Mouse (Mus musculus) intestine, embryonic 15.5 days (tissue): ENCODE results near the gene Hspbap1. TPM values are rescaled to one million over a fixed set of nuclear protein-coding genes. Genes with fewer than 3 reads are reported as not detected.
A peak's percentile ranks its signal among the peaks of the same experiment; 100 is the strongest.

Experiments
- ATAC-seq: fragments of 200-750 bp; cut with Nextera tagmentation; 2 replicates; pipeline ENCODE4 v1.8.0; 2017; ENCODE audit warnings: moderate TSS enrichment, moderate library complexity
- H3K27ac ChIP-seq: fragments of 300-500 bp; sonication (generic); 2 replicates; pipeline ENCODE4 v1.5.1; 2015; ENCODE audit warnings: mild to moderate bottlenecking, inconsistent platforms
- H3K27me3 ChIP-seq: fragments of 300-500 bp; sonication (generic); replicated peaks from 2 replicates; pipeline ENCODE4 v1.6.1; 2015; ENCODE audit warnings: inconsistent platforms
- H3K36me3 ChIP-seq: fragments of 300-500 bp; sonication (generic); 2 replicates; pipeline ENCODE4 v1.6.1; 2015; ENCODE audit warnings: inconsistent platforms
- H3K4me1 ChIP-seq: fragments of 300-500 bp; sonication (generic); replicated peaks from 2 replicates; pipeline ENCODE4 v1.6.1; 2015; ENCODE audit warnings: inconsistent platforms
- H3K4me2 ChIP-seq: fragments of 300-500 bp; sonication (generic); replicated peaks from 2 replicates; pipeline ENCODE4 v1.6.1; 2015; ENCODE audit warnings: mild to moderate bottlenecking, inconsistent platforms
- H3K4me3 ChIP-seq: fragments of 300-500 bp; sonication (generic); replicated peaks from 2 replicates; pipeline ENCODE4 v1.5.1; 2015; ENCODE audit warnings: inconsistent platforms
- H3K9ac ChIP-seq: fragments of 300-500 bp; sonication (generic); 2 replicates; pipeline ENCODE4 v1.6.1; 2015; ENCODE audit warnings: inconsistent platforms
- H3K9me3 ChIP-seq: fragments of 300-500 bp; sonication (generic); 2 replicates; pipeline ENCODE4 v1.6.1; 2016; ENCODE audit warnings: inconsistent platforms
- WGBS: fragments of 180-500 bp; shearing (Covaris S2); methylation state at CpG from one replicate; pipeline ENCODE4 v1.1.7; 2015; 5-methylcytosine and 5-hydroxymethylcytosine counted together
- polyA plus RNA-seq: library from polyadenylated mRNA; unstranded; fragments of >200 nt; fragmentation: Nextera tagmentation; extraction: Ambion mirVana; gene quantifications from 2 replicates; pipeline ENCODE4 v1.2.1, GENCODE M21; 2015

Hspbap1 gene
- polyA plus RNA-seq, 1 experiment from 2014 or later: 17.6 TPM

DNA sequence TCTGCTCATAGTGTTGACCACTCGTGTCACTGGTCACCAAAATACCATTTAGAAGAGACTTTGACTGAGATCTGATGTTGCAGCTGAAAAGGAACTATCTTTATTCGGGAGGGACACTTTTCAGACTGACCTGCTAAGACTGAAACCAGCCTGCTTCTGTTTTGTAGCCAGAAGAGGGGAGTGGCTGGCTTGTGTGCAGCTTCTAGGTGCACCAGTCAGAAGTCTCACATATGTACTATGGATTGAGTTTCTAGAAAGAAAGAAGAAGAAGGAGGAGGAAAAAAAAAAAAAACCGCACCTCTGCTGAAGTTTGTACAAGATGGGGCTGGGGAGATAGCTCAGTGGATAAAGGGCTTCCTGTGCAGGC is 13.0 kb downstream of the Hspbap1 start:
- ATAC-seq: no peak
- Histone ChIP-seq H3K9ac (no peak overlapping the region), H3K4me1 (no peaks in the 10 kb centered on the region; the same call in 1 of the 2 replicates), H3K4me3 (no peak overlapping the region), H3K4me2 (no peak overlapping the region), H3K9me3 (no peaks in the 10 kb centered on the region), H3K27me3 (no peaks in the 10 kb centered on the region), H3K36me3 (no peaks in the 10 kb centered on the region), H3K27ac (no peak overlapping the region)
- WGBS: 80% methylated on average over 3 of the region's 3 CpGs

DNA sequence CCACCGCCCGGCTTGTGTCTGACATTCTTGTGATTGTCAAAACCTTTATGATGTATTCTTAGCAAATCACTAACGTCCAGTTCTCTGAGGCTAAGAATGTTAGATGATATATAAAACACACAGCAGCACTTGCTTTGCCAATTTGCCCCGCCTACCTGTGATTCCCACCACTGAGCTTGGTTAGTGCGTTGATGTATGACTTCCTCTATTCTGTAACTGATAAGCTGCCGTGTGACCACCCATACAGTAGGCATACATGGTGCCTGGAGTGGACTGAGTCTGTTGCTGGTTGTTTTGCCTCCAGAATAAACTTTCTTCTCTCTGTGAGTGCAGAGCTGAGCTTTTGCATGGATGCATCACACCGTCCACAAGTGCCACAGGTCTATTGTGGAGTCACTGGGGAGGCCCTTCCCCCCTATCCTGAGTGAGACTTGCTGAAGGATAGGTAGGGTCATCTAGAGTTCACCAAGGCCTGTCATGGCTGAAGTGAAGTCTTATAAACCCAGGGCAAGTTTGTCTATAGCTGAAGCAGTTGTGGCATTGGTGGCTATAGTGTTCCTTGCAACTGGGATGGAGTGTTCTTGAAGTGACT is 14.1 kb downstream of the Hspbap1 start:
- Histone ChIP-seq H3K27ac (no peak overlapping the region), H3K9me3 (no peaks in the 10 kb centered on the region), H3K4me2 (no peak overlapping the region), H3K9ac (no peak overlapping the region), H3K36me3 (no peaks in the 10 kb centered on the region), H3K4me1 (no peaks in the 10 kb centered on the region; the same call in 1 of the 2 replicates), H3K4me3 (no peak overlapping the region), H3K27me3 (no peaks in the 10 kb centered on the region)
- 53% methylated on average over 7 of the region's 7 CpGs for WGBS
- ATAC-seq: no peak

DNA sequence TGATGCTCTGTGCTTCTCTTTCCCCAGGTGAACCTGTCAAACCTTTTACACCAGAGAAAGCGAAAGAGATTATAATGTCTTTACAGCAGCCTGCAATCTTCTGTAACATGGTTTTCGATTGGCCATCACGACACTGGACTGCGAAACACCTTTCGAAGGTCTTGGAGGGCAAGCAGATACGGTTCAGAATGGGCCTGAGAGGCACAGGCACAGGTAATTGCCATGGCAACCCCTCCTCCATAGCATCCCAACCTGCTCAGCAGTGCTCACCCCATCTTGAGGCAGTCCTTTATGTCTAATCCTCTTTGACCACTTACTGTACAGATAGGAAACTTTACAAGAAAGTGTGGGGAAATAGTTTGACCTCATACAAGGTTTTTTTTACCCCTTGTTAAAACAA is 17.0 kb downstream of the Hspbap1 start:
- WGBS: 80% methylated on average over 6 of the region's 6 CpGs
- H3K4me3 ChIP-seq: no peak overlapping the region
- H3K36me3 ChIP-seq: no peaks in the 10 kb centered on the region
- H3K4me2 ChIP-seq: no peak overlapping the region
- peak; percentile 46; the same call in 1 of the 2 replicates for ATAC-seq
- H3K4me1 ChIP-seq: no peaks in the 10 kb centered on the region; the same call in 1 of the 2 replicates
- no peak overlapping the region for H3K27ac ChIP-seq
- no peak overlapping the region for H3K9ac ChIP-seq
- no peaks in the 10 kb centered on the region for H3K27me3 ChIP-seq
- no peaks in the 10 kb centered on the region for H3K9me3 ChIP-seq

DNA sequence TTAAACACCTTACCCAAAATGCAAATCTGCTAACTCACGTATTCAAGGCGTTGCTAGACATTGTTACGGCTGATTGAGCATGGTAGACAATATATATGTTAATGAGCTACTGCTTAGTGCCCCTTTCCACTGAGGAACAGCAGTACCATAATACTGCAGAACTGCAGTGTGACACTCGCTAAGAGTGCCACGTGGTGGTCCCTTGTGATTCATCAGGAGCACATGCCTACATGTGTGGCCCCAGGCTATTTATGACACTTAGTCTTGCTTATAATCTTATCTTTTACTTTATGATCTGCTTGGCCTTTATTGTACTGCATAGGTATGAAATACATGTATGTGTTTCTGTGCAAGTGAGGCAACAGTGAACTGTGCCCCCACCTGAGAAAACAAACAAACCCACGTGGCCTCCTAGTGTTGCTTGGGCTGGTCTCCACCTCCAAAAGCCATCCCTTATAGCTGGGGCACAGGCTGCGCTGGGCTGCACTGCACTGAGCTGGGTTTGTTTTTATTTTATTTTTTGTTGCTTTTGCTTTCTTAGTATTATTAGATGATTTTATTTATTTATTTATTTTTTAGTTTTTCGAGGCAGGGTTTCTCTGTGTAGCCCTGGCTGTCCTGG is 17.5 kb downstream of the Hspbap1 start:
- Histone ChIP-seq H3K9me3 (no peaks in the 10 kb centered on the region), H3K4me2 (no peak overlapping the region), H3K9ac (no peak overlapping the region), H3K27me3 (no peaks in the 10 kb centered on the region), H3K4me1 (no peaks in the 10 kb centered on the region; the same call in 1 of the 2 replicates), H3K4me3 (no peak overlapping the region), H3K27ac (no peak overlapping the region), H3K36me3 (no peaks in the 10 kb centered on the region)
- ATAC-seq: peak; percentile 89
- 84% methylated on average over 8 of the region's 8 CpGs for WGBS

DNA sequence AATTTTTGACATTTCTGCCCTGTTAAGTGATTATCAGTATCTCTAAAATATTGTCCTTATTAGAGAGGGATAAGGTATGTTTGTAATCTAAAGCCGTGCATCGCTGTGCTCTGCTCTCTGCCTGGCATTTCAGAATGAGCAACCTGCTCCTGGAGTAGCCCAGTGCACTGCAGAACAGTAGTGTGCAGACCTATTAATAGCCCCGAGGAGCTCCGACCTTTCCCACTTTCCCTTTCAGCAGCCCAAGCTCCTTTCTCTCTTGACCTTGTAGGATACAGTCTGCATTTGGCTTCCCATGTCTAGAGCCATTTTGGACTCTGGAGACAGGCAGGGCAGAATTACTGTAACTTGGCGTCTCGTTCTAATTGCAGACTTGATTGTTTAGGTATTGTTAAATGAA is 18.2 kb downstream of the Hspbap1 start:
- H3K9ac ChIP-seq: no peak overlapping the region
- H3K4me3 ChIP-seq: no peak overlapping the region
- H3K36me3 ChIP-seq: no peaks in the 10 kb centered on the region
- H3K4me2 ChIP-seq: no peak overlapping the region
- H3K9me3 ChIP-seq: no peaks in the 10 kb centered on the region
- no peak for ATAC-seq
- no peaks in the 10 kb centered on the region; the same call in 1 of the 2 replicates for H3K4me1 ChIP-seq
- WGBS: 94% methylated on average over 6 of the region's 6 CpGs
- H3K27me3 ChIP-seq: no peaks in the 10 kb centered on the region
- H3K27ac ChIP-seq: no peak overlapping the region

DNA sequence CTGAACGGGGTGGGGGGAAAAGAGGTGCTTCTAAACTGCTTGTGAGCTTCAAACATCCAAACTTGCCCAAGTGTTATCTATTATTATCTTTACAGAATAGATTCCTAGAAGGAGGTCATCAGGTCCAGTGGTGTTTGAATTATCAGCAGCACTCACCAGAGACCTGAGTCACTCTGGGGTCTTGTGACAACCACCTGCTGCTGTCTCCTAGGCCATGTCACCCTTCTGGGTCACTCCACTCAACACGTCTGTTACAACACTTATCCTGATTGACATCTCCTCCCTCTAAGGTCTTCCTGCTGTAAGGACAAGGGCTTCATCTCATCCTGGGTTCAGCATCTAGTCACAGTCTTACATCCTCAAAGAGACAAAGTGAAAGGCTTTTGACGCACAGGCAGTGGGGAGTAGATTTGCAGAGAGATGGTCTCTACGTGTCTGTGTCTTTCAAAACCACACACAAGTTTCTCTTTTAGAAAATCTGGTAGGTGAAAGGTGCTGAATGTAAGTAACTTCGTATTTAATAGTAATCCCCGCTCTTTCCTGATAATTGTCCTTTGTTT is 21.9 kb downstream of the Hspbap1 start:
- Histone ChIP-seq H3K4me2 (no peak overlapping the region), H3K4me1 (no peaks in the 10 kb centered on the region), H3K36me3 (no peaks in the 10 kb centered on the region), H3K27me3 (no peaks in the 10 kb centered on the region), H3K9me3 (no peaks in the 10 kb centered on the region), H3K27ac (no peak overlapping the region), H3K4me3 (no peak overlapping the region), H3K9ac (no peak overlapping the region)
- no peak for ATAC-seq
- 88% methylated on average over 6 of the region's 6 CpGs for WGBS

DNA sequence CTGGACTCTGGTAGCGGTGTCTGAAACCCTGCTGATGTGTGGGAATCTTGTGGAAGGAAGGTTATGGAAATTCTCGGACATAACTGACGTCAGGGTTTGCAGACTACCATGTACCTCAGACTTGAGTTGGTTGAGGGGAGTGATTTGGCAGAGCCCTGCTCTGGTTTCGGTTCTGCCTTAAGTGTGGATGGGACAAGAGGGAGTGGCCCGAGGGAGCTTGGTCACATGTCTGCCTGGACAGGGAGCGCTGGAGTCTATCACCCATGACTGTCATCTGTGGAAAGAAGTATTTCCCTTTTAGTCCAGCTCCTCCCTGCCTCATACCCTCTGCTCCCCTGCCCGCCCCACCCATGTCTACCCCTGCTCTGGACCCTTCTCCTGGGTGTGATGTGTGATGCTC is 32.0 kb downstream of the Hspbap1 start:
- 83% methylated on average over 7 of the region's 7 CpGs for WGBS
- Histone ChIP-seq H3K9me3 (no peaks in the 10 kb centered on the region), H3K27me3 (no peaks in the 10 kb centered on the region), H3K4me3 (no peak overlapping the region), H3K36me3 (0 out of 2 replicates have a peak, but pooled peaks cover 3% of the 10 kb centered on the region), H3K27ac (no peak overlapping the region), H3K4me1 (no peaks in the 10 kb centered on the region), H3K4me2 (no peak overlapping the region), H3K9ac (no peak overlapping the region)
- ATAC-seq: no peak

DNA sequence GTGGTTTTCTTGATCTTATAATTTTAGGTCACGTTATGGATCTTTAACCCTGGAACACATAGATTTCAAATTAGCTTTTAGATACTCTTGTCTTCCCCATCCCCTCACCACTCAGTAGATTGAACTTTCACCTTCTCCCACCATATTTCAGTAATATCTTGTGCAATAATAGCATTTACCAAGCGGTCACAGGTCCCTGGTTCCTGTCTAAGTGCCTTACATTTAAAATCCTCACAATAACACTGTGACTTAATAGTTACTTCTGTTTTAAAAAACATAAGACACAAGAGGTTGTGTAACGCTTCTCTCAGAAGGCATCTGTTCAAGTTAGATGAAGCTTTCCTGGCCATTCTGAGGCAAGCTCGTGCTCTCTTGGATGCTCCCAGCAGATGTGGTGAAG is 33.5 kb downstream of the Hspbap1 start:
- H3K9me3 ChIP-seq: no peaks in the 10 kb centered on the region
- ATAC-seq: no peak
- H3K27me3 ChIP-seq: no peaks in the 10 kb centered on the region
- H3K36me3 ChIP-seq: 0 out of 2 replicates have a peak, but pooled peaks cover 3% of the 10 kb centered on the region
- H3K4me1 ChIP-seq: no peaks in the 10 kb centered on the region
- H3K4me3 ChIP-seq: no peak overlapping the region
- WGBS: 88% methylated on average over 4 of the region's 4 CpGs
- H3K4me2 ChIP-seq: no peak overlapping the region
- no peak overlapping the region for H3K27ac ChIP-seq
- no peak overlapping the region for H3K9ac ChIP-seq

DNA sequence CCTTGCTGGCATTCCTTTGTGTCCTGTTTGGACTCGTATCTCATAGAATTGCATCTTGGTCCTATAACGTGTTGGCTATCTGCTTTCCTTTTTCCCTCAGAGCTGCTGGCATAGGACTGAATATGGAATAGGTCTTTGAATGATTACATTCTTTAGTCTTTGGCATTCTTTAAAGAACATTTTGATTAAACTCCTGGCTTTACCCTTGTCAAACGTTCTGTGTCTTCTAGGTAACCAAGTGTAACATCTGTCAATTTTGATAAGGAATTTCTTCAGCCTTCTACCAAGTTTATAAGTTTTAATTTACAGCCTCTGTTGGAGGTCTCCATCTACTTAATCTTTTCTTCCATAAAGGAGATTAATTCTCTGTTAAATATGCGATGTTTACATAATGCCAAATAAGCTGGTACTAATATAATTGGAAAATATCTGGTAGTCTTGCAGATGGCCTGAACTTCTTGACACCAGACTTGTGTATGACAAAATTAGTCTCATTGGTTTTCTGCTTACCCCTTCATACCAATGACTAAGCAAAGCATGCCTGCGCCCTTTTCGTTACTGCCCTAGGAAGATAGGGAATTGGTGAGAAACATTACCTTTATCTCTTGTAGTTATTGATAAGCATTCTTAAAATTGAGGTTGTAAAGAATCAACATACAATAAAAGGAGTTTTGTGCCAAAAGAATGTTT is 36.9 kb downstream of the Hspbap1 start:
- Histone ChIP-seq H3K4me1 (no peaks in the 10 kb centered on the region), H3K9ac (no peak overlapping the region), H3K9me3 (no peaks in the 10 kb centered on the region), H3K4me3 (no peak overlapping the region), H3K27ac (no peak overlapping the region), H3K27me3 (no peaks in the 10 kb centered on the region), H3K36me3 (no peaks in the 10 kb centered on the region), H3K4me2 (no peak overlapping the region)
- WGBS: 80% methylated on average over 6 of the region's 6 CpGs
- peak; percentile 71 for ATAC-seq

DNA sequence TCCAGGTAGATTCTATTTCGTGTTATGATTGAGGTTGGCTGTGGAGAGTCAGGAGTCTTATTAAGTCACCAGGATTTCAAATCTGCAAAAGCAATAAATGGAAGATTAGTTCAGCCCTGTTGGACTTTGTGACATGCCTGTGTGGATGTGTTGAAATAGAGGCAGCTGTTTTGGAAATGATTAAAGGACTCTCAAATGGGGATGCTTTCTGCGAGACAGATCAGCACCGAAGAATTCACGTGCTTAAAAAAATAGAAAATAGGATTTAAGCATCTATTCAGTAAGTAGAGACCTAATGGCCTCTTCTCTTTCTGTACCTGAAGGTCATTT is 37.5 kb downstream of the Hspbap1 start:
- H3K4me3 ChIP-seq: no peak overlapping the region
- no peaks in the 10 kb centered on the region for H3K36me3 ChIP-seq
- peak; percentile 74 for ATAC-seq
- 64% methylated on average over 4 of the region's 4 CpGs for WGBS
- no peak overlapping the region for H3K4me2 ChIP-seq
- H3K9me3 ChIP-seq: no peaks in the 10 kb centered on the region
- no peak overlapping the region for H3K27ac ChIP-seq
- no peak overlapping the region for H3K9ac ChIP-seq
- H3K4me1 ChIP-seq: no peaks in the 10 kb centered on the region
- H3K27me3 ChIP-seq: no peaks in the 10 kb centered on the region

DNA sequence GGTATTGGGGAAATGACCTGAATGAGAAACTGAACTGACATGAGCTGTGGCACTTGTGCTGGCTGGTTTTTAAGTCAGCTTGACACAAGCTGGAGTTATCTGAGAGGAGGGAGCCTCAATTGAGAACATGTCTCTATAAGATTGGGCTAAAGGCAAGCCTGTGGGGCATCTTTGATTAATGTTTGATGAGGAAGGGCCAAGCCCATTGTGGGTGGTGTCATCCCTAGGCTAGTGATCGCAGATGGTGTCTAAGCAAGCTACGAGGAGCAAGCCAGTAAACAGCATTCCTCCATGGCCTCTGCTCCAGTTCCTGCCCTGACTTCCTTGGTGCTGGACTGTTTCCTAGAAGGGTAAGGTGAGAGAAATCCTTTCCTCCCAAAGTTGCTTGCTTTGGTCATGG is 38.7 kb downstream of the Hspbap1 start:
- H3K4me2 ChIP-seq: no peak overlapping the region

DNA sequence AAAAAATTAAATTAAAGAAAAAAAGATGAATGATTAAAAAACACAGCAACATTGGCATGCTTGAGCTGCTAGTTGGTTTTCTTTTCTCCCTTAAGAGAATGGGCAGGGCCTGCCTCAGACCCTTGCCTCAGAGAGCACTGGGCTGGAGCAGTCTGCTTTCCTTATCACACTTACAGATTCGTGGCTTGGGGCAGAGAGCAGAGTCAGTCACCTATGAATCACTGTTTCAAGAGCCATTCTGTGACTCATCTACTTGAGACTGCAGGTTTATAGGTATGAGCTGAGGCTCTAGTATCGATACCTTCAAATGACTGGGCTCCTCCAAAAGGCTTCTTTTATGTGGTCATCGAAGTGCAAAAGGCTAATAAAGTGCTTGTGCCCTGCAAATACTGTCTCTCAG is 42.9 kb downstream of the Hspbap1 start:
- Histone ChIP-seq H3K36me3 (no peaks in the 10 kb centered on the region), H3K9ac (no peak overlapping the region), H3K27ac (no peak overlapping the region), H3K4me3 (no peak overlapping the region), H3K9me3 (no peaks in the 10 kb centered on the region), H3K4me1 (no peaks in the 10 kb centered on the region), H3K4me2 (no peak overlapping the region), H3K27me3 (no peaks in the 10 kb centered on the region)
- 51% methylated on average over 3 of the region's 3 CpGs for WGBS
- peak; percentile 88 for ATAC-seq

More for the DNA sequence above, 38.7 kb downstream of the Hspbap1 start:
- H3K27ac ChIP-seq: no peak overlapping the region
- no peaks in the 10 kb centered on the region for H3K36me3 ChIP-seq
- H3K27me3 ChIP-seq: no peaks in the 10 kb centered on the region
- no peak for ATAC-seq
- H3K9me3 ChIP-seq: no peaks in the 10 kb centered on the region
- H3K4me3 ChIP-seq: no peak overlapping the region
- no peak overlapping the region for H3K9ac ChIP-seq
- no peaks in the 10 kb centered on the region for H3K4me1 ChIP-seq
- WGBS: 82% methylated on average over 2 of the region's 2 CpGs
